Mouse (Mus musculus) B cell, adult 62 days (primary cell): ENCODE measurements around the gene Ifngr1. TPM values are rescaled to one million over a fixed set of nuclear protein-coding genes. Genes with fewer than 3 reads are reported as not detected.

ENCODE experiments used
- total RNA-seq: library from RNA; stranded (reverse); gene quantifications from 4 replicates; pipeline ENCODE4 v1.2.4, GENCODE M21; 2023

Gene Ifngr1
- 110 to 121 TPM (median 116 TPM) in 4 replicates for total RNA-seq

DNA sequence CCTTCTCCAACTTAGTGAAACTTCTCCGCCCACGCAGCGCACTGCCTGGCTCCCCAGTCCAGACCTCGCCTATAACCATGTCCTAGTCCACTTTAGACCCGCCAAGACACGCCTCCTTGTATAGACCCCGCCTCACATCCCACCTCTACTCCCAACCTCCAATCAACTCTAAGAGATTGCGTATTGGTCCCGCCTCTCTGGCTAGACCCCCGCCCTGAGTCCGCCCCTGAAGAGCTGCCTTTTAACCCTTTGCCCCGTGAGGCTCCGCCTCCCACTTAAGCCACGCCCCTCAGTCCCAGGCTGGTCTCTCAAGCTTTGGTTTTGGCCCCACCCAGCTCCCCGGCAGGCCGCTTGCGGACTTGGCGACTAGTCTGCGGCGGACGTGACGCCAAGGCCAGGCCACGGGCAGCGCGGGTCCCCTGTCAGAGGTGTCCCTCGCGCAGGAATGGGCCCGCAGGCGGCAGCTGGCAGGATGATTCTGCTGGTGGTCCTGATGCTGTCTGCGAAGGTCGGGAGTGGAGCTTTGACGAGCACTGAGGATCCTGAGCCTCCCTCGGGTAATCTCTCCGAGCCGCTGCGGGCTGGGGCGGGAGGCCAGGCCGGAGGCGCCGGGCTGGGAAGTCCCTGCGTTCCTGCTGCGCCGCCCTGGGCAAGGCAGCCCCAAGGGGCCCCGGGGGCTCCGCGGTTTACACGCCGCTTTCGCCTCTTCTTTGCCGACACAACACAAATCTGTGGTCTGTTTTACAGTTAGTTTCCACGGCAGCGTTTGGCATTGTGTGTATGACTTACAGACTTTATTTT lies at the start of gene Ifngr1:
Gene Ifngr1, plus strand, starts transcription at position 309 of the 801 bp plus-strand sequence.

GRCm38 (mm10) chr10:19621408-19622048 lies 29.8 kb downstream of the Ifngr1 start, which contains the start of gene Il22ra2:
Il22ra2 (plus strand) TSS chr10:19621998.

Other genes starting within 250 kb of the Ifngr1 start
- not detected in 4 replicates for gene Olig3, start 235.4 kb upstream of the Ifngr1 start, total RNA-seq
- gene Il22ra2, start 30.0 kb downstream of the Ifngr1 start, total RNA-seq: 0.23 TPM in 1 of 4 replicates, not detected in the others
- not detected in 4 replicates for gene Il20ra, start 120.6 kb downstream of the Ifngr1 start, total RNA-seq